Mouse (Mus musculus) lung, embryonic 15.5 days (tissue): Measurements from ENCODE around the gene Gm21988. TPM values are rescaled to one million over a fixed set of nuclear protein-coding genes. Genes with fewer than 3 reads are reported as not detected.

ENCODE experiments used
- ATAC-seq: fragments of 200-750 bp; cut with Nextera tagmentation; 2 replicates; pipeline ENCODE4 v1.8.0; 2017; ENCODE audit warnings: moderate number of reproducible peaks, borderline replicate concordance; ENCODE audit not compliant: low FRiP score, low TSS enrichment; ENCODE audit errors: extremely low read depth
- H3K27ac ChIP-seq: fragments of 300-500 bp; sonication (generic); 2 replicates; pipeline ENCODE4 v1.5.1; 2015; ENCODE audit warnings: moderate library complexity, mild to moderate bottlenecking, inconsistent platforms
- H3K27me3 ChIP-seq: fragments of 300-500 bp; sonication (generic); 2 replicates; pipeline ENCODE4 v1.6.1; 2015; ENCODE audit warnings: inconsistent platforms
- H3K36me3 ChIP-seq: fragments of 300-500 bp; sonication (generic); 2 replicates; pipeline ENCODE4 v1.6.1; 2015; ENCODE audit warnings: inconsistent platforms
- H3K4me1 ChIP-seq: fragments of 300-500 bp; sonication (generic); 2 replicates; pipeline ENCODE4 v1.6.1; 2015; ENCODE audit warnings: inconsistent platforms
- H3K4me2 ChIP-seq: fragments of 300-500 bp; sonication (generic); 2 replicates; pipeline ENCODE4 v1.6.1; 2015; ENCODE audit warnings: inconsistent platforms, mild to moderate bottlenecking, moderate library complexity
- H3K4me3 ChIP-seq: fragments of 300-500 bp; sonication (generic); 2 replicates; pipeline ENCODE4 v1.5.1; 2015; ENCODE audit warnings: mild to moderate bottlenecking, inconsistent platforms
- H3K9ac ChIP-seq: fragments of 300-500 bp; sonication (generic); 2 replicates; pipeline ENCODE4 v1.6.1; 2015; ENCODE audit warnings: inconsistent platforms
- H3K9me3 ChIP-seq: fragments of 300-500 bp; sonication (generic); 2 replicates; pipeline ENCODE4 v1.6.1; 2016; ENCODE audit warnings: inconsistent platforms
- WGBS: fragments of 180-500 bp; shearing (Covaris S2); methylation state at CpG from one replicate; pipeline ENCODE4 v1.1.7; 2015; 5-methylcytosine and 5-hydroxymethylcytosine counted together
- polyA plus RNA-seq: library from polyadenylated mRNA; unstranded; fragments of >200 nt; fragmentation: Nextera tagmentation; extraction: Ambion mirVana; gene quantifications from 2 replicates; pipeline ENCODE4 v1.2.1, GENCODE M21; 2015

Gene Gm21988
- polyA plus RNA-seq, 1 experiment from 2014 or later: 10.8 TPM

GRCm38 (mm10) chr11:70214191-70214855 is 25.3 kb downstream of the Gm21988 start:
- no peaks in the 10 kb centered on the region for H3K9me3 ChIP-seq
- peak overlapping the region; percentile 35 for H3K9ac ChIP-seq
- peak overlapping the region; percentile 32 for H3K4me3 ChIP-seq
- no peak overlapping the region for H3K27ac ChIP-seq
- H3K4me1 ChIP-seq: peaks cover 19% of the 10 kb centered on the region
- H3K36me3 ChIP-seq: no peaks in the 10 kb centered on the region
- peak overlapping the region; percentile 61 for H3K4me2 ChIP-seq
- ATAC-seq: peak; percentile 44; the same call in 1 of the 2 replicates
- peaks cover 49% of the 10 kb centered on the region for H3K27me3 ChIP-seq
- WGBS: 1% methylated on average over 43 of the region's 46 CpGs

- Histone ChIP-seq H3K27ac (no peak overlapping the region), H3K4me2 (peak overlapping the region; percentile 61), H3K9ac (0 out of 2 replicates have a peak overlapping the region, but pooled peaks have one; percentile 35), H3K4me3 (peak overlapping the region; percentile 32; the same call in 1 of the 2 replicates), H3K4me1 (peaks cover 19% of the 10 kb centered on the region), H3K27me3 (peaks cover 49% of the 10 kb centered on the region), H3K9me3 (no peaks in the 10 kb centered on the region), H3K36me3 (no peaks in the 10 kb centered on the region)
- no peak for ATAC-seq
- 8% methylated on average over 26 of the region's 26 CpGs for WGBS
Measured at GRCm38 (mm10) chr11:70213736-70214135, 25.9 kb downstream of the Gm21988 start.

GRCm38 (mm10) chr11:70212896-70213295 is 26.7 kb downstream of the Gm21988 start:
- H3K4me1 ChIP-seq: peaks cover 19% of the 10 kb centered on the region
- no peak overlapping the region for H3K4me3 ChIP-seq
- 9% methylated on average over 9 of the region's 9 CpGs for WGBS
- no peak for ATAC-seq
- no peak overlapping the region for H3K27ac ChIP-seq
- H3K9me3 ChIP-seq: no peaks in the 10 kb centered on the region
- H3K36me3 ChIP-seq: no peaks in the 10 kb centered on the region
- no peak overlapping the region for H3K9ac ChIP-seq
- H3K27me3 ChIP-seq: peaks cover 49% of the 10 kb centered on the region
- H3K4me2 ChIP-seq: no peak overlapping the region

DNA sequence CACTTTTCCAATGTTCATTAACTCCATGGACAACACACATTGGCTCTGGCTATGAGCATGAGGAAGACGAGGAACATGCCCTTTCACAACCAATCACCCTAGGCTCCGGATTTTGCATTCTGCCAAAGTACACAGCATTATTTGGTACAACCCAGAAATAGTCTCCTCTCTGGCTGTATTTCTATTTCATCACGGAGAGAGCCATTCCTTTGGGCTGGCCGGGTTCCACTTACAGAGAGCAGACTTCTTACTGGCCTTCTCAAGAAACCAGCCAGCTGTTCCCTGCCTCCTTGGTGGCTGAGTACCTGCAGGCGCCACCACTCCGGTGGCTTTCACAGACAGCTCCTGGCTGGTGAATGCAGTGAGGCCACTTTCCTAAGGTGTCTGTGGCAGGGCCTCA is 27.2 kb downstream of the Gm21988 start, which contains the start of gene Slc16a11:
Gene Slc16a11, plus strand, starts transcription at position 330 of the 400 bp plus-strand sequence.
- ATAC-seq: no peak

GRCm38 (mm10) chr11:70211972-70212371 is 27.7 kb downstream of the Gm21988 start:
- 68% methylated on average over 6 of the region's 6 CpGs for WGBS

More for the DNA sequence above, 27.2 kb downstream of the Gm21988 start, which contains the start of gene Slc16a11:
- peaks cover 49% of the 10 kb centered on the region for H3K27me3 ChIP-seq
- peaks cover 19% of the 10 kb centered on the region for H3K4me1 ChIP-seq
- 52% methylated on average over 6 of the region's 6 CpGs for WGBS
- no peaks in the 10 kb centered on the region for H3K9me3 ChIP-seq
- no peak within 1 kb of the TSS for H3K27ac ChIP-seq
- no peak within 1 kb of the TSS for H3K9ac ChIP-seq
- no peak within 1 kb of the TSS for H3K4me3 ChIP-seq
- H3K36me3 ChIP-seq: no peaks in the 10 kb centered on the region
- peak within 1 kb of the TSS; percentile 61; the same call in 1 of the 2 replicates for H3K4me2 ChIP-seq

GRCm38 (mm10) chr11:70210681-70211080 is 28.9 kb downstream of the Gm21988 start:
- no peaks in the 10 kb centered on the region for H3K9me3 ChIP-seq
- no peak overlapping the region for H3K4me2 ChIP-seq
- no peak for ATAC-seq
- H3K27ac ChIP-seq: no peak overlapping the region
- H3K4me1 ChIP-seq: peaks cover 19% of the 10 kb centered on the region
- peaks cover 32% of the 10 kb centered on the region for H3K27me3 ChIP-seq
- WGBS: 64% methylated on average over 2 of the region's 2 CpGs
- H3K4me3 ChIP-seq: no peak overlapping the region
- no peak overlapping the region for H3K9ac ChIP-seq
- H3K36me3 ChIP-seq: no peaks in the 10 kb centered on the region

More at GRCm38 (mm10) chr11:70211972-70212371, 27.7 kb downstream of the Gm21988 start:
- Histone ChIP-seq H3K4me2 (no peak overlapping the region), H3K9me3 (no peaks in the 10 kb centered on the region), H3K4me3 (no peak overlapping the region), H3K36me3 (no peaks in the 10 kb centered on the region), H3K4me1 (peaks cover 19% of the 10 kb centered on the region), H3K27ac (no peak overlapping the region), H3K9ac (no peak overlapping the region), H3K27me3 (peaks cover 45% of the 10 kb centered on the region)
- no peak for ATAC-seq

DNA sequence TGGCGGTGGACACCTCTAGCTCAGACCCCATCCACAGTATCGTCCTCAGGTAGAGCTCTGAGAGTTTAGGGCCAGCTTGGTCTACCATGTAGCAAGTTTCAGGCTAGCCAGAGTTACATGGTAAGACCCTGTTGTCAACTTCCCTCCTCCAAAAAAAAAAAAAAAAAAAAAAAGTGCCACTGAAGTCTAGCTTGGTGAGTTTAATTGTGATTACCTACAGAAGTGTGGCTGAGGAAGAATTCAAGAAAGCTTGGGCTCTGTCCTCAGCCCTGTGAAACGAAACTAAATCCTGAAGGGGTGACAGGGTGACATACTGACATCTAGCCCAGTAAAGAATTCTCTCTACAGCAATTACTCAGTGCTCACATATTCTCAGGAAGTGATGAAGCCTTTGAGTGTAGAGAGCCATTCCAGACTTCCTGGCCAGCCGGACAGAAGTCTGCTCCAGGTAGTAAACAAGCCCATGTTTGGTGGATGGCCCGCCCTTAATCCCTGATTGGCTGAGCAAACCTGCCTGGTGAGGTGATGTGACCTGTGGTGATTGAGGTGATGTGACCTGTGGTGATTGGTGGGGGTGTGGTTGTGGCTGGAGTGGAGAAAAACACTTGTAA is 30.7 kb downstream of the Gm21988 start:
- no peaks in the 10 kb centered on the region for H3K36me3 ChIP-seq
- no peak for ATAC-seq
- WGBS: 57% methylated on average over 5 of the region's 5 CpGs
- no peak overlapping the region for H3K9ac ChIP-seq
- peaks cover 14% of the 10 kb centered on the region for H3K27me3 ChIP-seq
- H3K27ac ChIP-seq: no peak overlapping the region
- H3K4me1 ChIP-seq: peaks cover 6% of the 10 kb centered on the region
- H3K9me3 ChIP-seq: no peaks in the 10 kb centered on the region
- no peak overlapping the region for H3K4me2 ChIP-seq
- no peak overlapping the region for H3K4me3 ChIP-seq

- no peaks in the 10 kb centered on the region for H3K9me3 ChIP-seq
- H3K9ac ChIP-seq: no peak overlapping the region
- 0 out of 2 replicates have a peak, but pooled peaks cover under 1% of the 10 kb centered on the region for H3K27me3 ChIP-seq
- no peak overlapping the region for H3K4me3 ChIP-seq
- H3K36me3 ChIP-seq: no peaks in the 10 kb centered on the region
- no peak overlapping the region for H3K27ac ChIP-seq
- no peaks in the 10 kb centered on the region for H3K4me1 ChIP-seq
- 71% methylated on average over 7 of the region's 7 CpGs for WGBS
- H3K4me2 ChIP-seq: no peak overlapping the region
- no peak for ATAC-seq
Measured at GRCm38 (mm10) chr11:70207283-70207682, 32.3 kb downstream of the Gm21988 start.

DNA sequence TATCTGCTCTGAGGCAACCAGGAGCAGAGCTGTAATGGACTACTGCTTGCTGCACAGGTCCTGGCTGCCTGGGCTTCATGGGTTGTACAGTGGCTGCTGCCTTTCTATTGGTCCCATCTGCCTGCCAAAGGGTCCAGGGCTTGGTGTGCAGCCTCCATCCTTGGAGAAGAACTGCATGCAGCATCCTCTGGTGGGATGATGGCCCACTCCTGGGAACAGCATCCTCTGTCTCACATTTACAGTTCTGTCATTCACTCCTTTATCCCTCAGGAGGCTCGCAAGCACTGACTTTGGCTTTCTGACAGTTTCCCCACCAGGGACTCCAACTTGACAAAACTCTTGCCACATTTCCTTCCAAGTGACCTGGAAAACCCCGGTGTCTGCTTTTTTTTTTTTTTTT is 32.8 kb downstream of the Gm21988 start:
- H3K36me3 ChIP-seq: no peaks in the 10 kb centered on the region
- WGBS: 81% methylated on average over 2 of the region's 2 CpGs
- H3K4me3 ChIP-seq: no peak overlapping the region
- H3K9ac ChIP-seq: no peak overlapping the region
- ATAC-seq: no peak
- no peaks in the 10 kb centered on the region for H3K27me3 ChIP-seq
- H3K4me2 ChIP-seq: no peak overlapping the region
- no peak overlapping the region for H3K27ac ChIP-seq
- no peaks in the 10 kb centered on the region for H3K9me3 ChIP-seq
- no peaks in the 10 kb centered on the region for H3K4me1 ChIP-seq

- no peak for ATAC-seq
- 41% methylated on average over 5 of the region's 5 CpGs for WGBS
- no peak overlapping the region for H3K27ac ChIP-seq
Measured at GRCm38 (mm10) chr11:70201691-70202090, 37.9 kb downstream of the Gm21988 start.

GRCm38 (mm10) chr11:70200036-70200608 is 39.5 kb downstream of the Gm21988 start:
- no peaks in the 10 kb centered on the region for H3K4me1 ChIP-seq
- no peak for ATAC-seq
- no peak overlapping the region for H3K9ac ChIP-seq
- H3K9me3 ChIP-seq: no peaks in the 10 kb centered on the region
- no peak overlapping the region for H3K4me3 ChIP-seq
- no peaks in the 10 kb centered on the region for H3K27me3 ChIP-seq
- H3K4me2 ChIP-seq: no peak overlapping the region
- 77% methylated on average over 5 of the region's 5 CpGs for WGBS
- H3K36me3 ChIP-seq: no peaks in the 10 kb centered on the region
- no peak overlapping the region for H3K27ac ChIP-seq

More at GRCm38 (mm10) chr11:70201691-70202090, 37.9 kb downstream of the Gm21988 start:
- Histone ChIP-seq H3K9me3 (no peaks in the 10 kb centered on the region), H3K4me3 (no peak overlapping the region), H3K9ac (no peak overlapping the region), H3K4me1 (no peaks in the 10 kb centered on the region), H3K27me3 (no peaks in the 10 kb centered on the region), H3K36me3 (no peaks in the 10 kb centered on the region), H3K4me2 (no peak overlapping the region)

GRCm38 (mm10) chr11:70199107-70199506 is 40.5 kb downstream of the Gm21988 start:
- peaks cover 3% of the 10 kb centered on the region; the same call in 1 of the 2 replicates for H3K4me1 ChIP-seq
- ATAC-seq: no peak

More at GRCm38 (mm10) chr11:70199107-70199506, 40.5 kb downstream of the Gm21988 start:
- whole genome bisulfite sequencing: 65% methylated on average over 8 of the region's 8 CpGs
- Histone ChIP-seq H3K27ac (no peak overlapping the region), H3K4me3 (no peak overlapping the region), H3K9ac (no peak overlapping the region), H3K9me3 (no peaks in the 10 kb centered on the region), H3K36me3 (no peaks in the 10 kb centered on the region), H3K4me2 (no peak overlapping the region), H3K27me3 (no peaks in the 10 kb centered on the region)
